Comparison of ENCODE assay signal across 23 mouse cellular contexts in the genomic region with DNA sequence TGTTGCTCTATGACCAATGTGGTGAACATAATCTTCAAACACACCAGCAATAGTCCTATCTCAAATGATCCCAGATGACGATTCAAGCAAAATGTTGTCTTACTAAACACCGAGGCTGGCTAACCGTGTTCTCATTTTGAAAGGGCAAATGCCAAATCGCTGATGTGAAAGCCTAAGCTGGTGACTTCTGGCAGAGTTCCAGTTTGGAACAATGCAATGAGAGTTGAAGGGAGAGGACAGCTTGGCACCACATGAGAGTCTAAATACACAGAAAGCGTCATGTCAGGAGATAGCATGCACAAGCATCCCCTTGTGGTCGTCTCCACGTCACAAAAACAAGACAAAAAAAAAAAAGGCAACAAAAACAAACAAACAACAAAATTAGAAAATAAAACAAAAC. TPM values are rescaled to one million over a fixed set of nuclear protein-coding genes. Genes with fewer than 3 reads are reported as not detected.
DNase-seq lines count a peak whose midpoint lies in the region; ATAC-seq lines count a peak whose summit lies in the region.
"Had no signal": no experiment of that assay in that cellular context is flagged by ENCODE, and none has a peak within 500 bp of the region (broad histone marks: within the 10 kb centered on the region; RNA-seq: fewer than 3 reads in every experiment).

No protein-coding gene starts in this region.

- H3K36me3 ChIP-seq in midbrain, embryonic 11.5 days (ENCODE audit: control insufficient read depth, insufficient read depth, low read length): no peaks in the 10 kb centered on the region
- no peaks in the 10 kb centered on the region for H3K36me3 ChIP-seq in midbrain, embryonic 13.5 days
- H3K36me3 ChIP-seq: embryonic facial prominence, embryonic 13.5 days; forebrain, embryonic 10.5 days; heart, embryonic 15.5 days; hindbrain, embryonic 12.5 days had no signal

- H3K4me3 ChIP-seq in midbrain, embryonic 11.5 days (ENCODE audit: low read depth, low read length): no peak overlapping the region
- no peak overlapping the region for H3K4me3 ChIP-seq in midbrain, embryonic 13.5 days (replicated peaks)
- H3K4me3 ChIP-seq: embryonic facial prominence, embryonic 13.5 days; erythroblast, embryonic 14.5 days; forebrain, embryonic 10.5 days; heart, embryonic 15.5 days; hindbrain, embryonic 12.5 days had no signal

- H3K27ac ChIP-seq in midbrain, embryonic 11.5 days (ENCODE audit: low read depth, low read length): no peak overlapping the region
- H3K27ac ChIP-seq in midbrain, embryonic 13.5 days: no peak overlapping the region
- H3K27ac ChIP-seq: embryonic facial prominence, embryonic 13.5 days; forebrain, embryonic 10.5 days; heart, embryonic 15.5 days; hindbrain, embryonic 12.5 days had no signal

- no peaks in the 10 kb centered on the region for H3K9me3 ChIP-seq in midbrain, embryonic 11.5 days (ENCODE audit: control insufficient read depth, low read length)
- no peaks in the 10 kb centered on the region for H3K9me3 ChIP-seq in midbrain, embryonic 13.5 days
- H3K9me3 ChIP-seq: embryonic facial prominence, embryonic 13.5 days; forebrain, embryonic 10.5 days; heart, embryonic 15.5 days; hindbrain, embryonic 12.5 days had no signal

- H3K27me3 ChIP-seq in midbrain, embryonic 11.5 days (ENCODE audit: control insufficient read depth, insufficient read depth, low read length): no peaks in the 10 kb centered on the region
- H3K27me3 ChIP-seq in midbrain, embryonic 13.5 days: no peaks in the 10 kb centered on the region
- H3K27me3 ChIP-seq: embryonic facial prominence, embryonic 13.5 days; heart, embryonic 15.5 days; hindbrain, embryonic 12.5 days had no signal

- H3K4me1 ChIP-seq in midbrain, embryonic 11.5 days (ENCODE audit: control insufficient read depth, insufficient read depth, low read length): no peaks in the 10 kb centered on the region
- H3K4me1 ChIP-seq in midbrain, embryonic 13.5 days (replicated peaks): no peaks in the 10 kb centered on the region
- H3K4me1 ChIP-seq: embryonic facial prominence, embryonic 13.5 days; forebrain, embryonic 10.5 days; heart, embryonic 15.5 days; hindbrain, embryonic 12.5 days had no signal

- peak; percentile 8 to 14 for DNase-seq in heart, postnatal 10 days
- no peak for DNase-seq in heart, adult 8-10 months (ENCODE audit: low spot score)
- peak; percentile 78 for DNase-seq in midbrain, embryonic 11.5 days (ENCODE audit: low spot score, missing footprints)
- peak; percentile 36 for DNase-seq in Muller cell, postnatal 12 days (ENCODE audit: inconsistent ontology term)
- peak; percentile 55 for DNase-seq in brain, adult 2 months (ENCODE audit: low read depth, low spot score)
- DNase-seq: adrenal gland, adult 8-10 months; adrenal gland, postnatal 36 days; cerebellum, adult 11-12 months; cerebellum, adult 9-10 months; gastrocnemius, postnatal 36 days; heart, adult 11 months had no signal

- intact Hi-C loops in heart, postnatal 10 days (cut with DNase I): no loop called here

- no peak for ATAC-seq in midbrain, embryonic 11.5 days (ENCODE audit: low FRiP score)
- ATAC-seq in midbrain, embryonic 13.5 days: no peak
- ATAC-seq in monocyte, adult 5-6 weeks (replicated peaks; ENCODE audit: insufficient number of reproducible peaks, low FRiP score, low TSS enrichment, poor library complexity, severe bottlenecking): no peak
- no peak for ATAC-seq in erythroblast, adult 5-6 weeks (replicated peaks; ENCODE audit: low FRiP score, poor library complexity, severe bottlenecking)
- ATAC-seq: forebrain, embryonic 14.5 days; hindbrain, embryonic 16.5 days had no signal

- 84% methylated on average over 7 of the region's 7 CpGs for WGBS in midbrain, embryonic 11.5 days
- WGBS in midbrain, embryonic 13.5 days: 65% methylated on average over 7 of the region's 7 CpGs

- no peak overlapping the region for H3K4me2 ChIP-seq in midbrain, embryonic 11.5 days
- no peak overlapping the region for H3K4me2 ChIP-seq in midbrain, embryonic 13.5 days (replicated peaks)
- H3K4me2 ChIP-seq: embryonic facial prominence, embryonic 13.5 days; heart, embryonic 11.5 days; heart, embryonic 15.5 days; hindbrain, embryonic 12.5 days had no signal

- no peak overlapping the region for H3K9ac ChIP-seq in midbrain, embryonic 11.5 days (ENCODE audit: low read length)
- H3K9ac ChIP-seq in midbrain, embryonic 13.5 days (replicated peaks): no peak overlapping the region
- H3K9ac ChIP-seq: embryonic facial prominence, embryonic 13.5 days; heart, embryonic 15.5 days; hindbrain, embryonic 12.5 days had no signal

RNA-seq across cellular contexts. Expression of gene Fam83b, which starts 27.6 kb away (rescaled TPM):
- total RNA-seq in heart, postnatal 10 days (2021): under 1 TPM; 0.10 to 0.30 TPM
- total RNA-seq in heart, adult 8-10 months (2022): under 1 TPM; 0.06 to 0.28 (median 0.16) TPM
- 0.25 TPM in 1 of 2 replicates, not detected in the other for polyA plus RNA-seq in midbrain, embryonic 11.5 days (2014; fragmentation: Nextera tagmentation; extraction: Ambion mirVana)
- not detected in 2 replicates for polyA plus RNA-seq in midbrain, embryonic 13.5 days (2015; fragmentation: Nextera tagmentation; extraction: Ambion mirVana)
- not detected in 3 replicates for total RNA-seq in monocyte, adult 5-6 weeks (2017)
- total RNA-seq in erythroblast, adult 5-6 weeks (2015; ENCODE audit: low replicate concordance): not detected in 2 replicates
- total RNA-seq in erythroblast, adult 5-6 weeks (2017; ENCODE audit: low replicate concordance): 0.56 TPM in 1 of 2 replicates, not detected in the other
- total RNA-seq: gastrocnemius, adult 8-10 months; gastrocnemius, postnatal 36 days had no signal
- polyA plus RNA-seq: erythroblast, embryonic 14.5 days; forebrain, embryonic 14.5 days had no signal
